Mouse (Mus musculus) stomach, embryonic 16.5 days (tissue): ENCODE measurements around the gene Nexn. TPM values are rescaled to one million over a fixed set of nuclear protein-coding genes. Genes with fewer than 3 reads are reported as not detected.
"Not testable (repeated sequence)": the region's sequence is repeated elsewhere in the genome, so short reads cannot be mapped to it uniquely, and the experiment has no call there.

Experiments
- ATAC-seq: fragments of 200-750 bp; cut with Nextera tagmentation; 2 replicates; pipeline ENCODE4 v1.8.0; 2017; ENCODE audit warnings: moderate number of reproducible peaks, moderate TSS enrichment; ENCODE audit not compliant: insufficient read depth, low FRiP score
- H3K27ac ChIP-seq: fragments of 300-500 bp; sonication (generic); 2 replicates; pipeline ENCODE4 v1.5.1; 2014; ENCODE audit warnings: low read length
- H3K27me3 ChIP-seq: fragments of 300-500 bp; sonication (generic); 2 replicates; pipeline ENCODE4 v1.6.1; 2014; ENCODE audit warnings: low read length, control low read depth, mixed read lengths; ENCODE audit not compliant: control insufficient read depth, insufficient read depth
- H3K36me3 ChIP-seq: fragments of 300-500 bp; sonication (generic); 2 replicates; pipeline ENCODE4 v1.6.1; 2014; ENCODE audit warnings: low read length; ENCODE audit not compliant: control insufficient read depth, insufficient read depth
- H3K4me1 ChIP-seq: fragments of 300-500 bp; sonication (generic); 2 replicates; pipeline ENCODE4 v1.6.1; 2014; ENCODE audit warnings: low read length, control low read depth, mixed read lengths; ENCODE audit not compliant: control insufficient read depth, insufficient read depth
- H3K4me2 ChIP-seq: fragments of 300-500 bp; sonication (generic); 2 replicates; pipeline ENCODE4 v1.6.1; 2014; ENCODE audit warnings: low read depth, low read length, mixed read lengths
- H3K4me3 ChIP-seq: fragments of 300-500 bp; sonication (generic); replicated peaks from 2 replicates; pipeline ENCODE4 v1.5.1; 2014; ENCODE audit warnings: mild to moderate bottlenecking, low read length
- H3K9ac ChIP-seq: fragments of 300-500 bp; sonication (generic); 2 replicates; pipeline ENCODE4 v1.6.1; 2014; ENCODE audit warnings: low read length
- H3K9me3 ChIP-seq: fragments of 300-500 bp; sonication (generic); replicated peaks from 2 replicates; pipeline ENCODE4 v1.6.1; 2016; ENCODE audit warnings: low read length, control low read depth; ENCODE audit not compliant: control insufficient read depth
- WGBS: fragments of 180-500 bp; shearing (Covaris S2); extraction: QIAGEN DNeasy Blood & Tissue Kit; methylation state at CpG from one replicate; pipeline ENCODE4 v1.1.7; 2014; 5-methylcytosine and 5-hydroxymethylcytosine counted together
- polyA plus RNA-seq: library from polyadenylated mRNA; unstranded; fragments of >200 nt; fragmentation: Nextera tagmentation; extraction: Ambion mirVana; gene quantifications from 2 replicates; pipeline ENCODE4 v1.2.1, GENCODE M21; 2015

The Nexn gene
- polyA plus RNA-seq: 33.8 and 44.9 TPM in 2 replicates

- H3K27me3 ChIP-seq: peaks cover 3% of the 10 kb centered on the region; the same call in 1 of the 2 replicates
- peak within 1 kb of the TSS; percentile 85 for H3K27ac ChIP-seq
- H3K9me3 ChIP-seq: no peaks in the 10 kb centered on the region
- peak within 1 kb of the TSS; percentile 94 for H3K4me2 ChIP-seq
- H3K36me3 ChIP-seq: no peaks in the 10 kb centered on the region
- WGBS: 7% methylated on average over 13 of the region's 13 CpGs
- ATAC-seq: peak; percentile 42
- peaks cover 10% of the 10 kb centered on the region; the same call in 1 of the 2 replicates for H3K4me1 ChIP-seq
- H3K4me3 ChIP-seq: peak within 1 kb of the TSS; percentile 64
- peak within 1 kb of the TSS; percentile 89 for H3K9ac ChIP-seq
Measured at GRCm38 (mm10) chr3:152266036-152266421, at the start of gene Nexn. Nexn (minus strand) TSS chr3:152266350.

DNA sequence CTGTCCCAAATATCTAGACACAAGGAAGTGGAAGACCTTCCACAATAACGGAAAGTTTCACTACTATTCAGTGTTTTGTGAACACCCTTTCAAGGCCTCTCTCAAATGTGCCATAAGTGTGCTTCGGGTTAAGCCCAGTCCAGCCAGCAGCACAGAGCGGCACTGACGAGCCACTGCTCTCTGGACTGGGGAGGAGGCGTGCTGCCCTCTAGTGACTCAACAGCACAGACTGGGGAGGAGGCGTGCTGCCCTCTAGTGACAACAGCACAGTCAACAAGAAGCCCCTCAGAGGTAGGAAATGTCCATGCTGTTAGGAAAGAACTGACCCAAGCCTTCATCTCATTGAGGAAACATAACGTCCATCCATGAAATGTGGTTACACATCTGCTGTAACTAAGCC is 49.5 kb upstream of the Nexn start:
- H3K27me3 ChIP-seq: no peaks in the 10 kb centered on the region
- no peaks in the 10 kb centered on the region for H3K4me1 ChIP-seq
- peak; percentile 92; the same call in 1 of the 2 replicates for ATAC-seq
- H3K27ac ChIP-seq: no peak overlapping the region
- no peak overlapping the region for H3K9ac ChIP-seq
- no peaks in the 10 kb centered on the region for H3K36me3 ChIP-seq
- H3K4me3 ChIP-seq: no peak overlapping the region
- 10% methylated on average over 7 of the region's 7 CpGs for WGBS
- no peaks in the 10 kb centered on the region for H3K9me3 ChIP-seq
- no peak overlapping the region for H3K4me2 ChIP-seq

- not testable (repeated sequence) for H3K27me3 ChIP-seq, H3K36me3 ChIP-seq, H3K27ac ChIP-seq, H3K4me2 ChIP-seq, H3K9ac ChIP-seq, H3K4me1 ChIP-seq, ATAC-seq, H3K9me3 ChIP-seq, H3K4me3 ChIP-seq
- 85% methylated on average over 14 of the region's 14 CpGs for WGBS
Measured at GRCm38 (mm10) chr3:152314666-152315065, 48.5 kb upstream of the Nexn start.

GRCm38 (mm10) chr3:152309250-152309645 is 43.1 kb upstream of the Nexn start:
- no peaks in the 10 kb centered on the region for H3K36me3 ChIP-seq
- peaks cover 28% of the 10 kb centered on the region for H3K4me1 ChIP-seq
- peak; percentile 23; the same call in 1 of the 2 replicates for ATAC-seq
- peak overlapping the region; percentile 97 for H3K27ac ChIP-seq
- peak overlapping the region; percentile 55 for H3K9ac ChIP-seq
- H3K4me3 ChIP-seq: no peak overlapping the region
- H3K4me2 ChIP-seq: peak overlapping the region; percentile 19; the same call in 1 of the 2 replicates
- 65% methylated on average over 9 of the region's 9 CpGs for WGBS
- no peaks in the 10 kb centered on the region for H3K27me3 ChIP-seq
- H3K9me3 ChIP-seq: no peaks in the 10 kb centered on the region

GRCm38 (mm10) chr3:152308485-152309249 is 42.5 kb upstream of the Nexn start:
- peak; percentile 91 for ATAC-seq
- Histone ChIP-seq H3K27me3 (no peaks in the 10 kb centered on the region), H3K27ac (peak overlapping the region; percentile 97), H3K36me3 (no peaks in the 10 kb centered on the region), H3K4me2 (peak overlapping the region; percentile 19), H3K9me3 (no peaks in the 10 kb centered on the region), H3K4me3 (no peak overlapping the region), H3K9ac (peak overlapping the region; percentile 55), H3K4me1 (peaks cover 28% of the 10 kb centered on the region)
- 9% methylated on average over 10 of the region's 10 CpGs for WGBS

GRCm38 (mm10) chr3:152305971-152306370 is 39.8 kb upstream of the Nexn start:
- no peak overlapping the region for H3K27ac ChIP-seq
- H3K4me2 ChIP-seq: no peak overlapping the region
- WGBS: 81% methylated on average over 4 of the region's 4 CpGs
- no peak overlapping the region for H3K4me3 ChIP-seq
- H3K36me3 ChIP-seq: no peaks in the 10 kb centered on the region
- no peaks in the 10 kb centered on the region for H3K9me3 ChIP-seq
- no peak for ATAC-seq
- H3K27me3 ChIP-seq: no peaks in the 10 kb centered on the region
- H3K4me1 ChIP-seq: peaks cover 31% of the 10 kb centered on the region
- no peak overlapping the region for H3K9ac ChIP-seq

- no peaks in the 10 kb centered on the region for H3K9me3 ChIP-seq
- H3K27me3 ChIP-seq: no peaks in the 10 kb centered on the region
- 69% methylated on average over 8 of the region's 8 CpGs for WGBS
- H3K36me3 ChIP-seq: no peaks in the 10 kb centered on the region
- H3K4me1 ChIP-seq: peaks cover 31% of the 10 kb centered on the region
- no peak overlapping the region for H3K4me2 ChIP-seq
- H3K27ac ChIP-seq: peak overlapping the region; percentile 75
- no peak overlapping the region for H3K9ac ChIP-seq
- no peak overlapping the region for H3K4me3 ChIP-seq
- ATAC-seq: no peak
Measured at GRCm38 (mm10) chr3:152305080-152305479, 38.9 kb upstream of the Nexn start.

GRCm38 (mm10) chr3:152304093-152304815 is 38.1 kb upstream of the Nexn start:
- Histone ChIP-seq H3K4me1 (peaks cover 24% of the 10 kb centered on the region), H3K4me2 (no peak overlapping the region), H3K36me3 (no peaks in the 10 kb centered on the region), H3K27me3 (no peaks in the 10 kb centered on the region), H3K9ac (0 out of 2 replicates have a peak overlapping the region, but pooled peaks have one; percentile 19), H3K27ac (peak overlapping the region; percentile 75), H3K4me3 (no peak overlapping the region), H3K9me3 (no peaks in the 10 kb centered on the region)
- peak; percentile 31; the same call in 1 of the 2 replicates for ATAC-seq
- WGBS: 41% methylated on average over 6 of the region's 6 CpGs

DNA sequence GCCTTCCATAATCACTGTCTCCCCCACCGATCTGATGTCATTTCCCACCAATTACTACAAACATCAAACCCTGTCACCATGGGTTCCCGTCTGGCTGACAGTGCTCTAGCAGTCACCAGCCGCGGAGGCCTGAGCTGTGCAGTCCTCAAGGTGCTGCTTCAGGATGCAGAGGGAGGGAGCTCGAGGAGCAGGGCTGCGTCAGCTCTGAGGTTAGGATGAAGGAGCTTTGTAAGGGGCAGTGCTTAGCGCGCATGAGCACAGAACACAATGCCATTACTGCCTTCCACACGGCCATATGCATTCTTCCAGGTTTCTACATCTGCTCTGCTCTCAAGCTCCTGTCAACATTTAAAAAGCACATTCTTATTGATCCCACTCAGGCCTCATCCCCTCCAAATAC is 36.8 kb upstream of the Nexn start:
- Histone ChIP-seq H3K27me3 (no peaks in the 10 kb centered on the region), H3K9me3 (no peaks in the 10 kb centered on the region), H3K4me2 (no peak overlapping the region), H3K36me3 (no peaks in the 10 kb centered on the region), H3K9ac (no peak overlapping the region), H3K27ac (no peak overlapping the region), H3K4me1 (peaks cover 14% of the 10 kb centered on the region), H3K4me3 (no peak overlapping the region)
- WGBS: 57% methylated on average over 9 of the region's 9 CpGs
- ATAC-seq: no peak
